Mouse (Mus musculus) lung, postnatal 0 days (tissue): ENCODE results near the gene Olfr1044. TPM values are rescaled to one million over a fixed set of nuclear protein-coding genes. Genes with fewer than 3 reads are reported as not detected.
"Not testable (repeated sequence)": the region's sequence is repeated elsewhere in the genome, so short reads cannot be mapped to it uniquely, and the experiment has no call there.

Source experiments
- ATAC-seq: fragments of 200-750 bp; cut with Nextera tagmentation; 2 replicates; pipeline ENCODE4 v1.8.0; 2017; ENCODE audit warnings: moderate library complexity
- DNase-seq: peaks from one replicate; pipeline ENCODE4 v3.0.0-alpha.2; 2016; ENCODE audit warnings: low spot score
- H3K27ac ChIP-seq: fragments of 300-500 bp; sonication (generic); 2 replicates; pipeline ENCODE4 v1.5.1; 2014; ENCODE audit warnings: antibody characterized with exemption, mild to moderate bottlenecking, low read length, mixed read lengths
- H3K27me3 ChIP-seq: fragments of 300-500 bp; sonication (generic); replicated peaks from 2 replicates; pipeline ENCODE4 v1.6.1; 2014; ENCODE audit warnings: low read length, mixed read lengths; ENCODE audit not compliant: insufficient read depth
- H3K36me3 ChIP-seq: fragments of 300-500 bp; sonication (generic); 2 replicates; pipeline ENCODE4 v1.6.1; 2014; ENCODE audit warnings: low read length, mixed read lengths; ENCODE audit not compliant: insufficient read depth
- H3K4me1 ChIP-seq: fragments of 300-500 bp; sonication (generic); 2 replicates; pipeline ENCODE4 v1.6.1; 2014; ENCODE audit warnings: antibody characterized with exemption, low read depth, low read length, mixed read lengths; ENCODE audit not compliant: insufficient read depth
- H3K4me2 ChIP-seq: fragments of 300-500 bp; sonication (generic); replicated peaks from 2 replicates; pipeline ENCODE4 v1.6.1; 2014; ENCODE audit warnings: low read depth, mild to moderate bottlenecking, low read length, moderate library complexity, mixed read lengths
- H3K4me3 ChIP-seq: fragments of 300-500 bp; sonication (generic); 2 replicates; pipeline ENCODE4 v1.5.1; 2014; ENCODE audit warnings: low read depth, low read length
- H3K9ac ChIP-seq: fragments of 300-500 bp; sonication (generic); replicated peaks from 2 replicates; pipeline ENCODE4 v1.6.1; 2014; ENCODE audit warnings: low read depth, mild to moderate bottlenecking
- H3K9me3 ChIP-seq: fragments of 300-500 bp; sonication (generic); 2 replicates; pipeline ENCODE4 v1.6.1; 2016; ENCODE audit warnings: low read length, mixed read lengths
- CTCF ChIP-seq: IDR thresholded peaks from 2 replicates; pipeline ENCODE4 v1.5.1; 2016; ENCODE audit warnings: antibody characterized with exemption, mild to moderate bottlenecking
- EP300 ChIP-seq: IDR thresholded peaks from 2 replicates; pipeline ENCODE4 v1.6.1; 2016; ENCODE audit warnings: antibody characterized with exemption, mild to moderate bottlenecking, control low read depth
- WGBS: fragments of 180-500 bp; shearing (Covaris S2); extraction: QIAGEN DNeasy Blood & Tissue Kit; methylation state at CpG from one replicate; pipeline ENCODE4 v1.1.7; 2014; 5-methylcytosine and 5-hydroxymethylcytosine counted together
- polyA plus RNA-seq: library from polyadenylated mRNA; unstranded; fragments of >200 nt; fragmentation: Nextera tagmentation; extraction: Ambion mirVana; gene quantifications from 2 replicates; pipeline ENCODE4 v1.2.1, GENCODE M21; 2015

Gene Olfr1044
- not detected in 2 replicates for polyA plus RNA-seq

DNA sequence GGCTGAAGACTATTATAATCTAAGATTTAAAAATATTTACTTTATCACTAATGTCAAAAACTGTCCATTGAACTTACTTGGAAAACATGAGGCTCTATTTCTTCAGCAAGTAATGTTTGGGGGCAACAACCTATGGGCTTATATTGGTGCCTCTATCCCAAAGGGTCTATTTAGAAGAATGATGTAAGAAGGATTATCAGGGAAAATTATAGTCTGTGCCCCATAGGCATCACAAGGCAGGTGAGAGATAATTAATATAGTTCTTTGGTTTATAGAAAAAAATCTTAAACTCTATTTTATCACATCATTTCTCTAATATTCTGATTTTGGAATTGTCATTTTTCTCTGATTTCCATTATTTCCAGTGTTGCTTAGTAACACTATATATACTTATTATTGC is at the start of gene Olfr1044:
Olfr1044 (minus strand) TSS at position 101 of the 400 bp plus-strand sequence.
- TF ChIP-seq CTCF (no peak), EP300 (no peak)

DNA sequence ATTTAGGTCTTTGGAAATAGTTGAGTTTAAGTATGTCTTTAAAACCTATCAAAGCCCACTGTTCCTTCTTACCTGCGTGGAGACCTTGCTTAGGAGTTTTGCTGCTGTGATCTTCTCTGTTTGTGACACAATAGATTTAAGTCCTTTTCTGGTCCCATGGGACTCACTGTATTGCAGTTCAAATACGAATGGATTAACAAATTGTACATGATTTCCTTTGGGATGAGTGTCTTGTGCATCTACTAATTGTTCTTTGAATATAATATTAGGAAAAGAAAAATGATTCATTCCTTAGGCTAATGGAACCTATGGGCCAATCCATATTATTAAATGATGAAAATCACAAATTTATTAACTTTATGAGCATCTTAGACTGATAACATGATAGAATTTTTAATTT is 41.6 kb upstream of the Olfr1044 start, which contains the start of gene Olfr1046:
Olfr1046 (minus strand) TSS at position 101 of the 400 bp plus-strand sequence.
- no peak for DNase-seq
- Histone ChIP-seq H3K36me3 (no peaks in the 10 kb centered on the region), H3K27me3 (no peaks in the 10 kb centered on the region), H3K9ac (no peak within 1 kb of the TSS), H3K9me3 (no peaks in the 10 kb centered on the region), H3K4me3 (no peak within 1 kb of the TSS), H3K4me1 (no peaks in the 10 kb centered on the region), H3K4me2 (no peak within 1 kb of the TSS), H3K27ac (no peak within 1 kb of the TSS)
- no peak for ATAC-seq
- WGBS, result 59% methylated on average over 2 of the region's 2 CpGs
- TF ChIP-seq EP300 (no peak), CTCF (no peak)

More for the DNA sequence above, at the start of gene Olfr1044:
- no peaks in the 10 kb centered on the region for H3K4me1 ChIP-seq
- no peak within 1 kb of the TSS for H3K9ac ChIP-seq
- no peak within 1 kb of the TSS for H3K4me3 ChIP-seq
- no peaks in the 10 kb centered on the region for H3K9me3 ChIP-seq
- H3K27ac ChIP-seq, result no peak within 1 kb of the TSS
- H3K4me2 ChIP-seq, result no peak within 1 kb of the TSS
- H3K36me3 ChIP-seq, result no peaks in the 10 kb centered on the region
- no peaks in the 10 kb centered on the region for H3K27me3 ChIP-seq
- ATAC-seq (no peak), DNase-seq (no peak)

DNA sequence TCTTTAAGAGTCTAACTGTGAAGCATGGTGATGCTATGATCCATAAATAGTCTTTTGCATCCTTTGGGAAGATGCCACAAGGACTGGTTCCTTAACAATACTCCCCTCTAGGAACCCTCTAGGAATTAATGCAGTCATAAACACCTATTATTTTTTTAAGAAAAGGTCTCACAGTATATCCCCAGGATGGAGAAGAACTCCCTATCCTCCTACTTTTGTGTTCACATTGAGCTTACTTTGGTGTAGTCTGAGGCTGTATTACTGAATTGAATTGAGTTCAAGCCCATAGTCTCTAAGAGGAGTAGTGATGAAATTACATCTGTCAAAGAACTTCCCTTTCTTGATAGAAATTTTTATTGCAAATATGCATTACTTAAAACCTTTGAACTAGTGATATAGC is 25.3 kb upstream of the Olfr1044 start, which contains the start of gene Olfr1045:
Olfr1045 (minus strand) TSS at position 101 of the 400 bp plus-strand sequence.
- Histone ChIP-seq H3K4me3 (no peak within 1 kb of the TSS), H3K4me2 (no peak within 1 kb of the TSS), H3K9me3 (no peaks in the 10 kb centered on the region), H3K4me1 (no peaks in the 10 kb centered on the region), H3K27me3 (no peaks in the 10 kb centered on the region), H3K9ac (no peak within 1 kb of the TSS), H3K27ac (no peak within 1 kb of the TSS), H3K36me3 (no peaks in the 10 kb centered on the region)
- DNase-seq (no peak), ATAC-seq (no peak)
- no peak for TF ChIP-seq CTCF
- no peak for TF ChIP-seq EP300

DNA sequence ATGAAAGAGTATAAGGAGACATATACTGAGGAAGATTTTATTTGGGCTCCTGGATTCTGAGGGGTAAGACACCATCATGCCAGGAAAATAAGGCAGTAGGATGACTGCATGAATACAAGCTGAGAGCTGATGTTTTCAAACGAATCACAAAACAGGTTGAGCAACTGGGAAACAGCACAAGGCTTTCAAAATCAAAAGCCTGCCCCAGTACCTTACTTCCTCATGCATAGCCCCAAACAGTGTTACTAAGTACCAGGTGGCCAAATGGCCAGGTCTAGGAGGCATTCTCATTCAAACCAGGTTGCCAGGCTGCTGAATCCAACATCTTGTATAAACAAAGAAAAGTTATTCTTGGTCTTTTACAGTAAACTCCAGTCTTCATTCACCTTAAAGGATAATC is 18.2 kb upstream of the Olfr1044 start:
- H3K4me2 ChIP-seq, result no peak overlapping the region
- H3K36me3 ChIP-seq, result no peaks in the 10 kb centered on the region
- no peak overlapping the region for H3K9ac ChIP-seq
- WGBS, result 33% methylated on average over 1 of the region's 1 CpGs
- no peak overlapping the region for H3K4me3 ChIP-seq
- no peaks in the 10 kb centered on the region for H3K9me3 ChIP-seq
- DNase-seq, result no peak
- no peaks in the 10 kb centered on the region for H3K4me1 ChIP-seq
- ATAC-seq, result no peak
- H3K27me3 ChIP-seq, result no peaks in the 10 kb centered on the region
- H3K27ac ChIP-seq, result no peak overlapping the region
- no peak for TF ChIP-seq CTCF

DNA sequence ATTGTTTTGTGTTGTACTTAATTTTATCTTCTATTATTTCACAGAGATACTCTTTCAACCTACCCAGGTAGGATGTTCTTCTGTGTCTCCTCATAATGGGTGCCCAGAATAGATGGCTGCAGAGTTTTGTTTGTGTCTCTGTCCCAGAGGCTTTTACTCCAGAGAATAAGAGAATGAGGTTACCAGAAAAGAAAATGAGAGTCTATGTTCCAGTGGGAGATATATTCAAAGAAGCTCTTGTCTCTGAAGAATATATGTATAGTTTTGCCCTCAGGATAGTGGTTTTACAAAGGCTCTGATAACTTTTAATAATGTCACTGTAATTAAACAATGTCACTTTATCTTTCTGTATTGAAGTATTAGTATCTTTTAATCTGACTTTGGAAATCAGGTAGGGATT is 8.0 kb upstream of the Olfr1044 start, which contains the start of gene Olfr52:
Olfr52 (minus strand) TSS at position 101 of the 400 bp plus-strand sequence.
- ATAC-seq, result no peak
- Histone ChIP-seq H3K27ac (no peak within 1 kb of the TSS), H3K36me3 (no peaks in the 10 kb centered on the region), H3K9me3 (no peaks in the 10 kb centered on the region), H3K4me2 (no peak within 1 kb of the TSS), H3K4me3 (no peak within 1 kb of the TSS), H3K9ac (no peak within 1 kb of the TSS), H3K4me1 (no peaks in the 10 kb centered on the region), H3K27me3 (no peaks in the 10 kb centered on the region)
- no peak for DNase-seq
- no peak for TF ChIP-seq EP300
- no peak for TF ChIP-seq CTCF

DNA sequence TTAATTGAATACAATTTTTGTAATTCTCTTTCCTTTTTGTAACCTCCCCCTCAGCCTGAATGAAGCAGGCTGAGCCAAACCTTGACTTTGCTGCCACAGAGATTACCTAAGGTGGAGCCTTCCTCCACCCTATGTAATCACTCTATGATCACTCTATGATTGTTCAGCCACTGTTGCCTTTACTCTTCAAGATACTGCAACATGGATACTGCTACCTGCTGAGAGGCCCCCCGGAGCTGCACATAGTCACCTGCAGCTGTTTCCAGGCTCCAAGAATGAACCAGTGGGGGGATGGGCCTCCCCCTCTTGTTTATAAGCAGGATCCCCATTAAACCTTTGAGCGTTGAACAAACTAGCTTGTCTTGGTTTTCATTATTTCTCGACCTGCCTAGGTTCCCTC is 2.3 kb upstream of the Olfr1044 start:
- TF ChIP-seq EP300, result no peak
- TF ChIP-seq CTCF, result no peak
- no peaks in the 10 kb centered on the region for H3K4me1 ChIP-seq
- no peak overlapping the region for H3K9ac ChIP-seq
- H3K4me3 ChIP-seq, result no peak overlapping the region
- no peaks in the 10 kb centered on the region for H3K36me3 ChIP-seq
- 72% methylated on average over 3 of the region's 3 CpGs for WGBS
- ATAC-seq, result no peak
- DNase-seq, result no peak
- no peaks in the 10 kb centered on the region for H3K27me3 ChIP-seq
- no peaks in the 10 kb centered on the region for H3K9me3 ChIP-seq
- no peak overlapping the region for H3K4me2 ChIP-seq
- no peak overlapping the region for H3K27ac ChIP-seq

DNA sequence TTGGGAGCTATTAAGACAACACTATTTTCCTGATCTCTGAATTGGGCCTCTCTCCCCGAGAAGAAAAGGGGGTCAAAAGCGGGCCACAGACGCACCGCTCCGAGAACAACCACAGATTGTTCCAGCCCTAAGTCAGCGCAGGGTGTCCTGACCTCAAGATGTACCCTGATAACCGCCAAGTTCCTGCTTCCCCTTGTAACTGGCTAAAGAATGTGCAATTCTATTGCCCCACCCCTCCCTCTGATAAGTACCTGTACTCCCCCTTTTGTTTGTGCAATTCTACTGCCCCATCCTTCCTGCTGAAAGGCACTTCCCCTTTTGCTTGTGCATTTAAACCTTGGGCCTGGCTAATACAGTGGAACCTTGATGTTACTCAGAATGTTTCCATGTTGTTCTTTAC is 2.2 kb downstream of the Olfr1044 start:
- not testable (repeated sequence) for H3K4me2 ChIP-seq, H3K4me1 ChIP-seq, ATAC-seq, H3K9ac ChIP-seq, H3K4me3 ChIP-seq, H3K27me3 ChIP-seq, H3K9me3 ChIP-seq, DNase-seq, H3K36me3 ChIP-seq, H3K27ac ChIP-seq
- 61% methylated on average over 7 of the region's 7 CpGs for WGBS
